Mouse (Mus musculus): ENCODE measurements around the gene Mtmr11. TPM values are rescaled to one million over a fixed set of nuclear protein-coding genes. Genes with fewer than 3 reads are reported as not detected.
"Not testable (repeated sequence)": the region's sequence is repeated elsewhere in the genome, so short reads cannot be mapped to it uniquely, and the experiment has no call there.

Gene Mtmr11
- total and polyA plus RNA-seq, 2 experiments: 1.2 to 2.8 TPM

DNA sequence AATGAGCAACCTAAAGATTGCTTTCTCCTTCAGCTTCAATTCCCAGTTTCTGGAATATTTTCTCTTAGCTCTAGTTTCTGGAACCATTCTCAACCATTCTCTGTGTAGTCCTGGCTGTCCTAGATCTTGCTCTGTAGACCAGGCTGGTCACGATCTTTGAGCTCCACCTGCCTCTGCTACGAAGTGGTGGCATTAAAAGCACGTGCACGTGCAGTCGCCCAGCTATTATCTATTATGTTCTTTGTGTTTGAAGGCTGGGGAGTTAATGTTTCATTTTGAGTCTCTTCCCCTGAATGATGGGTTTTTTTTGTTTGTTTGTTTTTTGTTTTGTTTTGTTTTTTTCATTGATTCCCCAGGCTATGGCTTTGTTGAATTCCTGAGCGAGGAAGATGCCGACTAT, 11.4 kb downstream of the Mtmr11 start:
- H3K4me3 ChIP-seq (ENCODE audit: insufficient read depth, low read depth, low read length): peak overlapping the region; percentile 87
- H3K4me1 ChIP-seq (ENCODE audit: control insufficient read depth, insufficient read depth, low read length): peaks cover 12% of the 10 kb centered on the region
- WGBS: 34% methylated on average over 7 of the region's 7 CpGs
- H3K79me2 ChIP-seq (ENCODE audit: control insufficient read depth, insufficient read depth, low read length): peaks cover 9% of the 10 kb centered on the region; the same call in 1 of the 2 replicates
- H3K27ac ChIP-seq (replicated peaks; ENCODE audit: insufficient read depth, low read depth, low read length): no peak overlapping the region
- H3K9ac ChIP-seq (ENCODE audit: low read depth, low read length): peak overlapping the region; percentile 80
- H3K36me3 ChIP-seq (ENCODE audit: control insufficient read depth, insufficient read depth, low read length): peaks cover 18% of the 10 kb centered on the region
- no peak for TF ChIP-seq POLR2A (IDR thresholded peaks at IDR 0.05; ENCODE audit: extremely low read depth, insufficient read depth, low read length)
- no peak for TF ChIP-seq CTCF (IDR thresholded peaks at IDR 0.05; ENCODE audit: low read depth, low read length)
- DNase-seq (ENCODE audit: extremely low read depth, low read depth, low spot score): no peak
- no peaks in the 10 kb centered on the region for H3K27me3 ChIP-seq (ENCODE audit: control insufficient read depth, insufficient read depth, low read length)

DNA sequence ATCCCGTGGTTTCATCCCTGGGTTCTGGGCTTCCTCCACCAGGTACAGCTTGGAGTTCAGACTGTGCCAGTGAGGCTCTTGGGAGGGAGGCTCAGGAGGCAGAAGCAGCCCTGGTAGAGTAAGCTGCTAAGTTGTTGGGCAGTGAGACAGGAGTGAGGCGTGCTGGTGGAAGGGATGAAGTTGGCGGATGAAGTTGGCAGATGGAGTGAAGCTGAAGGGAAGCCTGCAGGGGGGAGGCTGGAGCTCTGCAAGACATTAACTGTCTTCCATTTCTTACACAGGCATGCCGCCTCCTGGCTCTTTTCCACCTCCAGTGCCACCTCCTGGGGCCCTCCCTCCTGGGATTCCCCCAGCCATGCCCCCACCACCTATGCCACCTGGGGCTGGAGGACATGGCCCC, 12.2 kb downstream of the Mtmr11 start:
- not testable (repeated sequence) for H3K27ac ChIP-seq (replicated peaks; ENCODE audit: insufficient read depth, low read depth, low read length); H3K79me2 ChIP-seq (ENCODE audit: control insufficient read depth, insufficient read depth, low read length); H3K9ac ChIP-seq (ENCODE audit: low read depth, low read length); H3K4me3 ChIP-seq (ENCODE audit: insufficient read depth, low read depth, low read length); DNase-seq (ENCODE audit: extremely low read depth, low read depth, low spot score); H3K27me3 ChIP-seq (ENCODE audit: control insufficient read depth, insufficient read depth, low read length)
- WGBS: 74% methylated on average over 4 of the region's 4 CpGs
- Histone ChIP-seq H3K4me1 (ENCODE audit: control insufficient read depth, insufficient read depth, low read length) (peaks cover 10% of the 10 kb centered on the region), H3K36me3 (ENCODE audit: control insufficient read depth, insufficient read depth, low read length) (peaks cover 21% of the 10 kb centered on the region)

- WGBS: 92% methylated on average over 6 of the region's 6 CpGs
Observed at GRCm38 (mm10) chr3:96175251-96175650, 13.4 kb downstream of the Mtmr11 start.

GRCm38 (mm10) chr3:96178427-96178826, 16.6 kb downstream of the Mtmr11 start:
- Histone ChIP-seq H3K4me3 (ENCODE audit: insufficient read depth, low read depth, low read length) (no peak overlapping the region), H3K9ac (ENCODE audit: low read depth, low read length) (no peak overlapping the region), H3K4me1 (ENCODE audit: control insufficient read depth, insufficient read depth, low read length) (no peaks in the 10 kb centered on the region), H3K27me3 (ENCODE audit: control insufficient read depth, insufficient read depth, low read length) (no peaks in the 10 kb centered on the region), H3K27ac (replicated peaks; ENCODE audit: insufficient read depth, low read depth, low read length) (no peak overlapping the region), H3K79me2 (ENCODE audit: control insufficient read depth, insufficient read depth, low read length) (no peaks in the 10 kb centered on the region), H3K36me3 (ENCODE audit: control insufficient read depth, insufficient read depth, low read length) (peaks cover 21% of the 10 kb centered on the region)
- DNase-seq (ENCODE audit: extremely low read depth, low read depth, low spot score): no peak
- WGBS: 95% methylated on average over 4 of the region's 4 CpGs
- no peak for TF ChIP-seq CTCF (IDR thresholded peaks at IDR 0.05; ENCODE audit: low read depth, low read length)
- no peak for TF ChIP-seq POLR2A (IDR thresholded peaks at IDR 0.05; ENCODE audit: extremely low read depth, insufficient read depth, low read length)

More at GRCm38 (mm10) chr3:96175251-96175650, 13.4 kb downstream of the Mtmr11 start:
- no peak for TF ChIP-seq CTCF (IDR thresholded peaks at IDR 0.05; ENCODE audit: low read depth, low read length)
- no peak for TF ChIP-seq POLR2A (IDR thresholded peaks at IDR 0.05; ENCODE audit: extremely low read depth, insufficient read depth, low read length)
- H3K9ac ChIP-seq (ENCODE audit: low read depth, low read length): no peak overlapping the region
- no peak overlapping the region for H3K27ac ChIP-seq (replicated peaks; ENCODE audit: insufficient read depth, low read depth, low read length)
- peaks cover 10% of the 10 kb centered on the region for H3K4me1 ChIP-seq (ENCODE audit: control insufficient read depth, insufficient read depth, low read length)
- H3K79me2 ChIP-seq (ENCODE audit: control insufficient read depth, insufficient read depth, low read length): peaks cover 9% of the 10 kb centered on the region; the same call in 1 of the 2 replicates
- no peak for DNase-seq (ENCODE audit: extremely low read depth, low read depth, low spot score)
- no peak overlapping the region for H3K4me3 ChIP-seq (ENCODE audit: insufficient read depth, low read depth, low read length)
- H3K27me3 ChIP-seq (ENCODE audit: control insufficient read depth, insufficient read depth, low read length): no peaks in the 10 kb centered on the region
- peaks cover 21% of the 10 kb centered on the region for H3K36me3 ChIP-seq (ENCODE audit: control insufficient read depth, insufficient read depth, low read length)

- H3K9ac ChIP-seq (ENCODE audit: low read depth, low read length): no peak overlapping the region
- peaks cover 21% of the 10 kb centered on the region for H3K36me3 ChIP-seq (ENCODE audit: control insufficient read depth, insufficient read depth, low read length)
- H3K27ac ChIP-seq (replicated peaks; ENCODE audit: insufficient read depth, low read depth, low read length): no peak overlapping the region
- no peaks in the 10 kb centered on the region for H3K27me3 ChIP-seq (ENCODE audit: control insufficient read depth, insufficient read depth, low read length)
- H3K4me1 ChIP-seq (ENCODE audit: control insufficient read depth, insufficient read depth, low read length): no peaks in the 10 kb centered on the region
- no peak for DNase-seq (ENCODE audit: extremely low read depth, low read depth, low spot score)
- no peak overlapping the region for H3K4me3 ChIP-seq (ENCODE audit: insufficient read depth, low read depth, low read length)
- 89% methylated on average over 2 of the region's 2 CpGs for WGBS
- TF ChIP-seq POLR2A (IDR thresholded peaks at IDR 0.05; ENCODE audit: extremely low read depth, insufficient read depth, low read length) (no peak), CTCF (IDR thresholded peaks at IDR 0.05; ENCODE audit: low read depth, low read length) (no peak)
- no peaks in the 10 kb centered on the region for H3K79me2 ChIP-seq (ENCODE audit: control insufficient read depth, insufficient read depth, low read length)
Observed at GRCm38 (mm10) chr3:96178902-96179301, 17.1 kb downstream of the Mtmr11 start.

- no peak overlapping the region for H3K9ac ChIP-seq (ENCODE audit: low read depth, low read length)
- H3K4me1 ChIP-seq (ENCODE audit: control insufficient read depth, insufficient read depth, low read length): no peaks in the 10 kb centered on the region
- TF ChIP-seq POLR2A (IDR thresholded peaks at IDR 0.05; ENCODE audit: extremely low read depth, insufficient read depth, low read length) (no peak), CTCF (IDR thresholded peaks at IDR 0.05; ENCODE audit: low read depth, low read length) (no peak)
- peak; percentile 79 for DNase-seq (ENCODE audit: extremely low read depth, low read depth, low spot score)
- no peak overlapping the region for H3K27ac ChIP-seq (replicated peaks; ENCODE audit: insufficient read depth, low read depth, low read length)
- no peaks in the 10 kb centered on the region for H3K27me3 ChIP-seq (ENCODE audit: control insufficient read depth, insufficient read depth, low read length)
- no peak overlapping the region for H3K4me3 ChIP-seq (ENCODE audit: insufficient read depth, low read depth, low read length)
- peaks cover 20% of the 10 kb centered on the region for H3K36me3 ChIP-seq (ENCODE audit: control insufficient read depth, insufficient read depth, low read length)
- H3K79me2 ChIP-seq (ENCODE audit: control insufficient read depth, insufficient read depth, low read length): no peaks in the 10 kb centered on the region
- WGBS: 35% methylated on average over 4 of the region's 4 CpGs
Observed at GRCm38 (mm10) chr3:96179531-96179930, 17.7 kb downstream of the Mtmr11 start.

All from liver, adult 2 months (tissue).